Mouse (Mus musculus) embryonic facial prominence, embryonic 12.5 days (tissue): ENCODE results near the gene Klhdc10. TPM values are rescaled to one million over a fixed set of nuclear protein-coding genes. Genes with fewer than 3 reads are reported as not detected.

ENCODE experiments used
- ATAC-seq: fragments of 200-750 bp; cut with Nextera tagmentation; 2 replicates; pipeline ENCODE4 v1.8.0; 2017; ENCODE audit not compliant: insufficient number of reproducible peaks, insufficient read depth, low FRiP score, low TSS enrichment
- H3K27ac ChIP-seq: fragments of 300-500 bp; sonication (generic); 2 replicates; pipeline ENCODE4 v1.5.1; 2016; ENCODE audit warnings: mild to moderate bottlenecking
- H3K27me3 ChIP-seq: fragments of 300-500 bp; sonication (generic); 2 replicates; pipeline ENCODE4 v1.6.1; 2016; ENCODE audit warnings: mild to moderate bottlenecking, moderate library complexity
- H3K36me3 ChIP-seq: fragments of 300-500 bp; sonication (generic); 2 replicates; pipeline ENCODE4 v1.6.1; 2016; ENCODE audit warnings: mild to moderate bottlenecking
- H3K4me1 ChIP-seq: fragments of 300-500 bp; sonication (generic); 2 replicates; pipeline ENCODE4 v1.6.1; 2016
- H3K4me2 ChIP-seq: fragments of 300-500 bp; sonication (generic); replicated peaks from 2 replicates; pipeline ENCODE4 v1.6.1; 2016; ENCODE audit warnings: mild to moderate bottlenecking, moderate library complexity
- H3K4me3 ChIP-seq: fragments of 300-500 bp; sonication (generic); 2 replicates; pipeline ENCODE4 v1.5.1; 2016; ENCODE audit warnings: mild to moderate bottlenecking
- H3K9ac ChIP-seq: fragments of 300-500 bp; sonication (generic); 2 replicates; pipeline ENCODE4 v1.6.1; 2016; ENCODE audit warnings: mild to moderate bottlenecking, moderate library complexity
- H3K9me3 ChIP-seq: fragments of 300-500 bp; sonication (generic); 2 replicates; pipeline ENCODE4 v1.6.1; 2016; ENCODE audit warnings: mild to moderate bottlenecking, moderate library complexity
- WGBS: fragments of 180-500 bp; shearing (Covaris S2); methylation state at CpG from one replicate; pipeline ENCODE4 v1.1.7; 2016; 5-methylcytosine and 5-hydroxymethylcytosine counted together
- polyA plus RNA-seq: library from polyadenylated mRNA; unstranded; fragments of >200 nt; fragmentation: Nextera tagmentation; extraction: Ambion mirVana; gene quantifications from 2 replicates; pipeline ENCODE4 v1.2.1, GENCODE M21; 2016

Klhdc10 gene
- polyA plus RNA-seq, result 44.0 and 46.0 TPM in 2 replicates

DNA sequence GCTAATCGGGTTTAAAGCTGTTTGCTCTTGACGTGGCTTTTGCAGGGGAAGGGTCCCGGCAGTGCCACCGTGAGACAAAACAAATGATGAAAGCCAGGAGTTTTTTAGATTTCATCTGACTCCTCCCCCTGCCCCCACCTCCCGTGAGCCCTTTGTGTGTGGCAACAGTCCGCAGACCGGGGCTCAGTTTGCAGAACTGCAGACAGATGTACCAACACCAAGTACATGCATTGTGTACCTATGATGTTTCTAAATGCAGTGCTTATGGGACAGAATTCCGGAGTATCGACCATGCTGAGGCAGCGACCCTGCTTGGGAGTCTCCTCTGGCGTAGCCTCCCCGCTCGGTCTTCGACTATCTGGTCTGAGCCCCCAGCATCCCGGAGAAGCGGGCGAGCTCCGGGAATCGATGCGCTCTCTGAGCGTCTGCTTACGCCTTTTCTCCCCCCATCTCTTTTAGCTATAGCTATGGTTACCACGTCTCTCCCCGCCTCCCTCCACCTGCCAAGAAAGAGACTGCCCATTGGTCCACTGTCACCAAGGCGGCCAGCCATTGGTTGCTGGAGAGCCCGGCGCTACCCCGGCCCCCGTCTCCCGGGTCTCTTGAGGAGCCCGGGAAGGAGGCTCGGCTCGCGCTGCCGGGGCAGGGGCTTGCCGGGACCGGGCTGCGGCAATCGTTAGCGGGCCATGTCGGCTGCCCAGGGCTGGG is at the start of gene Klhdc10:
Gene Klhdc10 (plus strand): TSS at position 561 of the 708 bp plus-strand sequence.
- H3K9me3 ChIP-seq, result no peaks in the 10 kb centered on the region

DNA sequence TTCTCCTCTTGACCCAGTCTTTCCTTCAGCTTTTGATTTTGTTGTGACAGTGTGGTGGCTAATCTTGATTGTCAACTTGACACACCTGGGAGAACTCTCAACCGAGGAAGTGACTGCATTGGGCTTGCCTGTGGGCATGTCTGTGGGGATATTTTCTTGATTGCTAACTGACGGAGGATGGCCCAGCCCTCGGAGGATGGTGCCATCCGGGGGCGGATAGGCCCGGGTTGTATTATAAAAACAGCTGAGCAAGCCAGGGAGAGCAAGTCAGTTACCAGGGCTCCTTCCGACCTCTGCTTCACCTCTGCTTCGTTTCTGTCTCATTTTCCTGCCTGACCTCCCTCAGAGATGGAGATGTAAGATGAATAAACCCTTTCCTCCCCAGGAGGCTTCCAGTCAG is 48.9 kb upstream of the Klhdc10 start:
- no peaks in the 10 kb centered on the region for H3K27me3 ChIP-seq
- H3K4me1 ChIP-seq, result peaks cover 7% of the 10 kb centered on the region
- no peak overlapping the region for H3K4me2 ChIP-seq
- H3K36me3 ChIP-seq, result no peaks in the 10 kb centered on the region
- no peak overlapping the region for H3K9ac ChIP-seq
- ATAC-seq, result no peak
- no peak overlapping the region for H3K4me3 ChIP-seq
- 31% methylated on average over 8 of the region's 8 CpGs for WGBS
- H3K27ac ChIP-seq, result no peak overlapping the region
- H3K9me3 ChIP-seq, result no peaks in the 10 kb centered on the region

More for the DNA sequence above, at the start of gene Klhdc10:
- Histone ChIP-seq H3K27ac (peak within 1 kb of the TSS; percentile 95), H3K4me1 (no peaks in the 10 kb centered on the region), H3K9ac (peak within 1 kb of the TSS; percentile 96), H3K36me3 (no peaks in the 10 kb centered on the region), H3K4me3 (peak within 1 kb of the TSS; percentile 99), H3K4me2 (peak within 1 kb of the TSS; percentile 61), H3K27me3 (no peaks in the 10 kb centered on the region)
- under 1% methylated on average over 41 of the region's 41 CpGs for WGBS
- ATAC-seq, result peak; percentile 100

DNA sequence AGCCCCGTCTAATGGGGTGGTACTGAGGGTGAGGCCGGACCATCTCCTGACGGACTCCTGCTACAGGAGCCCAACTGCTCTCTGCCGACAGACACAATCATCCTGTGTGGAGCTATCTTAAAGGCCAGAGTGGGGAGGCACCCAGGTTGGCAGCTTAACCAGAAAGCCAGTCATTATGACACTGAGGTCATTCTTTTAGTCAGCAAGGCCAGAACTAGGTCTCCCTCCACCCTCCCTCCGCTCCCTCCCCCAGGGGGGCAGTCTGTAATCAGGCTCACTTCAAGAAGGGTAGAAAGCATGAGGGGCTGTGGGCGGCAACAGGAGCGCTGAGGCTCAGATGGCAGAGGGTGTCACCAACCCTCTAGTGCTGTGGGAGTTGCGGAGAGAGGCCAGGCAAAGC is 48.0 kb upstream of the Klhdc10 start:
- H3K4me2 ChIP-seq, result no peak overlapping the region
- H3K4me3 ChIP-seq, result no peak overlapping the region
- H3K27me3 ChIP-seq, result no peaks in the 10 kb centered on the region
- no peak for ATAC-seq
- 59% methylated on average over 8 of the region's 8 CpGs for WGBS
- H3K9ac ChIP-seq, result no peak overlapping the region
- no peaks in the 10 kb centered on the region for H3K36me3 ChIP-seq
- no peak overlapping the region for H3K27ac ChIP-seq
- H3K4me1 ChIP-seq, result peaks cover 7% of the 10 kb centered on the region
- H3K9me3 ChIP-seq, result no peaks in the 10 kb centered on the region

DNA sequence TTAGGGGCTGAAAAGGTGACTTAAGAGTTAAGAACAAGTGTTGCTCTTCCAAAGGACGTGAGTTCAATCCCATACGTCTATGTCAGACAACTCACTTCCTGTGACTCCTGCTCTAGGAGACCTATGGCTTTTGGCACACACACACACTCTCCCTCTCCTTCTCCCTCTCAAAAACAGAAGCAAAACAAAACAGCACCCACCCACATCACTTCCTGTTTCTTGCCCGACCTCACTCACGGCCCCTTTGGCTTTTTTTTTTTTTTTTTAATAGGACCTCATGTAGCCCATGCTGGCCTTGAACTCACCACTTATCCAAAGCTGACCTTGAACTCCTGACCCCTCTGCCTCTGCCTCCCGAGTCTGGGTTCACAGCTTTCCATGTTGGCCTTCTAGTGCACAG is 46.9 kb upstream of the Klhdc10 start:
- Histone ChIP-seq H3K27me3 (no peaks in the 10 kb centered on the region), H3K27ac (no peak overlapping the region), H3K36me3 (no peaks in the 10 kb centered on the region), H3K9me3 (no peaks in the 10 kb centered on the region), H3K4me3 (no peak overlapping the region), H3K4me1 (peaks cover 7% of the 10 kb centered on the region), H3K9ac (no peak overlapping the region), H3K4me2 (no peak overlapping the region)
- WGBS, result 34% methylated on average over 5 of the region's 5 CpGs
- ATAC-seq, result no peak

DNA sequence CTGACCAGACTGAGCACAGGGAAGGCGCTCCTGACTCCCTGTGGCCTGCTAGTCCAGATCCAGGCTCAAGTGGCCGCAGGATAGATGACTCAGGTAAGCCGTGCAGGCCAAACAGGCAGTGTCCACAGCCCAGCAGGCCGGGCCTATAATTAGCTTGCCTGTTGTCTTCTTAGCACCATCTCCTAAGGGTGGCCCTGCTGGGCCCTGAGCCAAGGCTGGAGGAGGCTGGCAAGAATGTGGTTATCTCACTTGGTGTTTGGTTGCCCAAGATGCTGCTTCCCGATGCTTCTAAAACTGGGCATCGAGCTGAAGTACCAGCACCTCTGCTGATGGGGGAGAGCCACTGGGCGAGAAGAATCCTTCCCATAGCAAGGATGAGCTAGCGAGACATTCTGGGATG is 46.0 kb upstream of the Klhdc10 start:
- H3K27ac ChIP-seq, result no peak overlapping the region
- H3K27me3 ChIP-seq, result no peaks in the 10 kb centered on the region
- H3K36me3 ChIP-seq, result no peaks in the 10 kb centered on the region
- no peak for ATAC-seq
- H3K9ac ChIP-seq, result no peak overlapping the region
- peaks cover 7% of the 10 kb centered on the region for H3K4me1 ChIP-seq
- H3K9me3 ChIP-seq, result no peaks in the 10 kb centered on the region
- no peak overlapping the region for H3K4me2 ChIP-seq
- 85% methylated on average over 8 of the region's 8 CpGs for WGBS
- no peak overlapping the region for H3K4me3 ChIP-seq

DNA sequence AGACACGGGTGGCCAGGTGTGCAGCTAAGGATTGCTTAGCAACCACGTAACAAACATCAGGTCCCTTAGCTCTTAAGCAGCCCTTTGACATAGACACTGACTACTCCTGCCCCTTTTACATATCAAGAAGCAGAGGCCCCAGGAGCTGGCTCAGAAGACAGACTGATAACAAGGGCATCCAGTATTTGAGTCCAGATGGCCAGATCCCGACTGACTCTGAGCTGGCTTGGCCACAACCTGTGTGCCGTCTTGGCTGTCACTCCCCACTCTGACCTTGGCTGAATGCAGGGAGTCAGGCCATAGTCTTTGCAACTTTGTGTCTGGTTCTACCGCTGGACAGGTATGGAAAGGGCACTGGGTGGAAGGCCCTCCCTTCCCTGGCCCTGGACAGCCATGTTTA is 45.5 kb upstream of the Klhdc10 start:
- Histone ChIP-seq H3K4me2 (no peak overlapping the region), H3K4me1 (peaks cover 7% of the 10 kb centered on the region), H3K4me3 (no peak overlapping the region), H3K9me3 (no peaks in the 10 kb centered on the region), H3K9ac (no peak overlapping the region), H3K36me3 (no peaks in the 10 kb centered on the region), H3K27me3 (no peaks in the 10 kb centered on the region), H3K27ac (no peak overlapping the region)
- ATAC-seq, result no peak
- 86% methylated on average over 5 of the region's 5 CpGs for WGBS

DNA sequence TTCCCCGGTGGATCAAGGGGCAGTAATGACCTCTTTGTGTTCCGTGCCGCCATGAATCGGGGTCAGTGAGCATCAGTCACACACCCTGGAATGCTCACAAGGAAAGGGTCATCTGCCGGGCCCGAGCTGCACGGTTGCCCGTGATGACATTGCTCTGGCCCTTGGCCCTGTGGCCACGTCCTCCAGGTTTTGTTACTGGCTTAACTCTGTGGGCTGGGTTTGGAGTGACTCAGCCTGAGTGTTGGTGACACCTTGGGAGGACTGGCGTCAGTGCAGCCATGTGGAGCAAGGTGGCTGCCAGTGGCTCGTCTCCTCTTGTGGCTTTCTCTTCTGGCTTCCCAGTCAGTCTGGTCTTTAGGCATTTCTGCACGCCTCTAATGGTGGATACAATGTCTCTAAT is 45.0 kb upstream of the Klhdc10 start:
- no peak overlapping the region for H3K4me2 ChIP-seq
- peaks cover 7% of the 10 kb centered on the region for H3K4me1 ChIP-seq
- WGBS, result 86% methylated on average over 12 of the region's 12 CpGs
- no peak overlapping the region for H3K27ac ChIP-seq
- ATAC-seq, result no peak
- no peaks in the 10 kb centered on the region for H3K36me3 ChIP-seq
- no peak overlapping the region for H3K9ac ChIP-seq
- no peaks in the 10 kb centered on the region for H3K9me3 ChIP-seq
- no peak overlapping the region for H3K4me3 ChIP-seq
- no peaks in the 10 kb centered on the region for H3K27me3 ChIP-seq

DNA sequence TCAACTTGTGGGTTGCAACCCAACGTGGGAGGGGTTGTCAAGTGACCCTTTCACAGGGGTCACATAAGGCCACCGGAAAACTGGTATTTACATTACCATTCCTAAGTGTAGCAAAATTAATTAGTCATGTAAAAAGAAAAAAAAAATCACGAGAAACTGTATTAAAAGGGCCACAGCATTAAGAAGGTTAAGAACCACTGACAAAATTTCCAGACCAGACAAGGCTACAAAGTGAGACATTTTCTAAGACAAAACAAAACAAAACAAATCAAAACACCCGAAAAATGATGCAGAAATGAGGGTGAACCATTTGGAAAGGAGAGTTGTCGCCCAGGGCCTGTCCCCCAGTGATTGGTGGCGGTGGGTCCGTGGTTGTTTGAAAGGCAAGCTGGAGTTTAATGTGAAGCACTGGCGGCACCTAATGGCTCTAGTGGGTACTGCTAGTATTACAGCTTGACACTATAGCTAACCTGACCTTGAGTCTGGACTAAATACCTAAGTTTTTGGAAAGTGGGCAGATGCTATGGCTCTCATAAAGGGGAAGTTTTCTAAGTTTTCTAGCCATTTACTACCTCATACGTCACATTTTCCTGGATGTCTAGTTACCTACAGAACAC is 44.0 kb upstream of the Klhdc10 start:
- Histone ChIP-seq H3K9me3 (no peaks in the 10 kb centered on the region), H3K4me3 (no peak overlapping the region), H3K36me3 (no peaks in the 10 kb centered on the region), H3K4me1 (peaks cover 7% of the 10 kb centered on the region), H3K27me3 (no peaks in the 10 kb centered on the region), H3K9ac (no peak overlapping the region), H3K4me2 (no peak overlapping the region), H3K27ac (no peak overlapping the region)
- no peak for ATAC-seq
- 15% methylated on average over 9 of the region's 9 CpGs for WGBS

DNA sequence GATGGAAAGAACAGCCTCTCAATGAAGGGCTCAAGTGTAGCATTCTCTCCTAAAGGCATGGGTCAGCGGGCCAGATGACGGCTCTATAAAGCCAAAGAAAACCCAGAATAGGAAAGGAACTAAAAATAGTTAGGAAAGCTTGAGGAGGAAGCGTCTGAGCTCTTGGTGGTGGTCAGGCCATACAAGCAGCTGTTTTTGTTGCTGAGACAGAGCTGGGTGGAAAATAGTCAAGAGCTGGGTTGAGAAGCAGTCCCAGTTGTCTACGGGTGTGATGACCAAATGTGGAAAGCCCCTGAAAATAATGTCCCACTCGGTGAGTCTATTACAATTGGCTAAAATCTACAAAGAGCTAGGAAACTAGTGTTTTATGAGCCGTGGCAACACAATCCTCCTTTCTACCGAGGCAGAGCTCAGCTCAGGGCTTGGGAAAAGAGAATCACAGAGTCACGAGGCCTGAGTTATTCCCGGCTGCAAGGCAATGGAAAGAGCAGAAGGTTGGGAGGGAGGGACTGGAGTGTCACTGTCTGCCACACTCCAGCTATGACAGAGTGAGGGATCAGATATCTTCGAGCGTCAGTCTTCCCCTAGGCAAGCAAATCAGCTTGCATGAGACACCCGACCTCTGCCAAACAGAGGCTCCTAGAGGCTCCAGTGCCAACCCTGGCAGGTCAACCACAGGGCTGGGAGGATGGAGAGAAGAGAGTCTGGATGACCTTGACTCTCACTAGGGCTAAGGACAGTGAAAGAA is 41.7 kb upstream of the Klhdc10 start:
- no peak for ATAC-seq
- Histone ChIP-seq H3K27ac (no peak overlapping the region), H3K4me1 (no peaks in the 10 kb centered on the region), H3K4me2 (no peak overlapping the region), H3K9me3 (no peaks in the 10 kb centered on the region), H3K4me3 (no peak overlapping the region), H3K9ac (no peak overlapping the region), H3K27me3 (no peaks in the 10 kb centered on the region), H3K36me3 (peaks cover 11% of the 10 kb centered on the region)
- WGBS, result 63% methylated on average over 12 of the region's 12 CpGs

DNA sequence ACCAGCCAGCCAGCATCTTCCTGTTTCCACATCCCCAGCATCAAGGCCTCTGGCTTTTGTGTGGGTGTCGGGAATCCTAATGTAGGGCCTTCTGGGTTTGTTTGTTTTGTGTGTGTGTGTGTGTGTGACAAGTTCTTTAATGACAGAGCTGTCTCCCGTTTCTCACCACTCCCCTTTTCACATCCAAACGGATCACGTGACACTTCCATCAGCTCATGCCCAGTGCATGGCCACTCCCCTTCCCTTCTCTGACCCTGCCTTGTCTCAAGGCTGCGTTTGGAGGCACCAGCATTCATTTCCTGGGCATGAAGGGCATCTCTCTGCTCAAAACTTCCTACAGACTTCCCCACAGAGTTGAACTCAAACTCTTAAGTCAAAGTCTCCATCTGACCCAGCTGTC is 37.9 kb upstream of the Klhdc10 start:
- ATAC-seq, result no peak
- Histone ChIP-seq H3K4me3 (no peak overlapping the region), H3K27me3 (no peaks in the 10 kb centered on the region), H3K4me1 (no peaks in the 10 kb centered on the region), H3K9ac (no peak overlapping the region), H3K4me2 (no peak overlapping the region), H3K36me3 (peaks cover 48% of the 10 kb centered on the region), H3K27ac (no peak overlapping the region), H3K9me3 (no peaks in the 10 kb centered on the region)
- WGBS, result 43% methylated on average over 5 of the region's 5 CpGs

DNA sequence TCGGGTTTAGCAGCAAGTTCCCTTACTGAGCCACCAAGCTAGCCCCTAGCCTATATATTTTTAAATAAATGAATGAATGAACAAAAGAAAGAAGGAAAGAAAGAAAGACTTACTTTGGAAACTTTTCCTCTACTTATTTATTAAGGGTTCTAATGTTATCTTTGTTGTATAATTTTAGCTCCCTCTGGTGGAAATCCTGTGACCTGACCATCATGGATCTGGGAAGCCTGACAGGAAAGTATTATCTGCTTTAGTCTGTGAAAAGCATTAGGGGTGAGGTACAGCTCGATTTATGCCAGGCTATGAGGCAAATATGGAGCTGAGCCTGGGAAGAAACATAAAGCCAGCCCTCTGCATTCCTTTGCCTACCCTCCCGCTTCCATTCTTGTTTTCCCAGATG is 32.4 kb upstream of the Klhdc10 start:
- Histone ChIP-seq H3K4me3 (no peak overlapping the region), H3K9ac (no peak overlapping the region), H3K27ac (no peak overlapping the region), H3K9me3 (no peaks in the 10 kb centered on the region), H3K27me3 (no peaks in the 10 kb centered on the region), H3K36me3 (peaks cover 92% of the 10 kb centered on the region), H3K4me2 (no peak overlapping the region), H3K4me1 (no peaks in the 10 kb centered on the region)
- ATAC-seq, result no peak
- WGBS, result 79% methylated on average over 3 of the region's 3 CpGs
